Mouse (Mus musculus) spleen, adult 18-20 months (tissue): Measurements from ENCODE around the gene Gm20661.
"Not testable (repeated sequence)": the region's sequence is repeated elsewhere in the genome, so short reads cannot be mapped to it uniquely, and the experiment has no call there.

ENCODE experiments used
- DNase-seq, 2 experiments: peaks; one replicate each; pipeline ENCODE4 v3.0.0; 2022; ENCODE audit warnings: mixed read lengths in 2 of 2

Gm20661 gene

DNA sequence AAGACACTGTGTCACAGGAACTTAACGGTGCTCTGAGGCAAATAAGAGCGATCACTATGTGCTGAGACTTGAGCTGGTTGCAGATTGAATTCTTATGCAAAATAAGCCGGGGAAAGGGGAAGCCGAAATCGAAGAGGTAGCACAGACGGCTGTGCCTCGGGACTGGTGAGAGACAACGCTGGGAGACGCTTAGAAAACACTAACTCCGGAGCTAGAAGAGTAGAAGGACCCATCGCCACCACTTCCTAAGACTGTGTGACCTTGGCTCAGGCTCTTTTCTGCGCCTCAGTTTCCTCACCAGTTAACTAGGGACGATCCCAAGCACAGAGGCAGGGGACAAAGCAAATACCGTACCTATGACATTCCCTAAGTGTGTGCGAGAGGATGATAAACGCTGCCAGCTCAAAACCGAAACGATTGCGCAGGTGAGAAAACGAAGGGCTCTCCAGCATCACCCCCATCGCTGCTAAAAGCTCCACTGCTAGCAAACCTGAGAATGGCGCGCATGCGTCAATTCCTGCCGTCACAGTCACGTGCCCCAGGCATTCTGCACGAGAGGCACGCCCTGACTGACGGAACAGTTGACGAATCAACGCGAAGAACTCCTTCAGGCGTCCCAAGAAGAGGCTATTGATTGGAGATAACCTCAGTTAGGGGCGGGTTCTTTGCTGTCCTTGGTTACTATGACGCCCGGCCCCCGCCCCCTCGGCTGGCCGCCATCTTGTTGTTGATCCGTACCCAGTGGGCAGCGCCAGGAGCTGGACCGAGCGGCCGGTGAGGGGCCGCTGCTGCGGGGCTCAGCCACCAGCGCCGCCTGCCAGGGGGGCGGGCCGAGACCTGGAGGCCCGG is 19.3 kb downstream of the Gm20661 start, which contains the start of gene Ip6k1:
Gene Ip6k1, plus strand, starts transcription at position 580 of the 849 bp plus-strand sequence.
- DNase-seq = peak; percentile 99

DNA sequence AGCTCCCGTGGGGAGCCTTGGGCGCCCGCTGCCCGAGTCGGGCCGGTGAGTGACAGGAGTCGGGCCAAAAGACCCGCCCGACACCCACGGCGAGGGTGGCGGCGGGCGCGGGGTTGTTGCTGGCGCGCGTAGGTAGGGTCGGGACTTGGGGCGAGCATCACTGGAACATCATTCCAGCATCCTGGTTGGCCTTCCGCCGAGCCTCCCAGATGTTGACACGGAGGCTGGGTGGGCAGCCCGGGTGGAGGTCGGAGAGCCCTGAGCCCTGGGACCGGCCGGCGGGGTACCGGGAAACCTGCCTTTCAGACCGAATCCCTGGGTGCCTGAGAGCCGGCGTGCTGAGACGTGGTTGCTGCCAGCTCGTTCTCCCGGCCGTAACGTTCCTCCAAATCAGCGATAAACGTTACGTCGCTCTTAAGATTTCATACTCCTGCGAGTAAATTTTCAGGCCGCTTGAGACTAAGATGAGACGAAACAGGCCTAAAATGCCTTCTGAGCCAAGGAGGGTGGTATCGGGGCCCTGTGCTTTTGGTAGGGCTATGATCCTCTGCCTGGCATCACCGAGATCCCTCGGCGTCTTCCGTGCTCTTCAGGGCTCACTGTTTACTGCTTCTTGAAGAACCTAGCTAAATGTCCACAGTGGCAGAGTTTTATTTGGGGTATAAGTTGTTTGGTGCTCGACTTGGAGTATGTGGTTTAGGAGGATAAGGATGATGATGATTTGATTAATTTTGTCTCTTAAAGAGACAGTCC is 20.1 kb downstream of the Gm20661 start:
- no peak for DNase-seq

DNA sequence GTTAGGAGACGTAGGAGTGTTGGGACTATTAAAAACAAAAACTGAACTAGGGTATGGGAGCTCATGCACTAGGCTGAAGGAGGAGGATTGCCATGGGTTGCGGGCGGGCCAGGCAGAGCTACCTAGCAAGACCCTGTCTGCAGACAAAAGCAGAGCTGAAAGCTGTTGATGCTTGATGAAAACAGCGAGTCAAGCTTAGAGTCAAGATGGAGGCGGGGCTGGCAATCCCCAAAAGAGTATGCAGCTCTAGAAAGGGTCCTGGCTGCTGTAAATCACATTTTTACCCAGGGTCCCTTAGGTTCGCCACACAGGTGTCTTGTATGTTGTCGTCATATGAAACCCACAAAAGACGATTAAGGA is 20.7 kb downstream of the Gm20661 start:
- peak in 1 of 2 experiments; percentile 16 for DNase-seq

DNA sequence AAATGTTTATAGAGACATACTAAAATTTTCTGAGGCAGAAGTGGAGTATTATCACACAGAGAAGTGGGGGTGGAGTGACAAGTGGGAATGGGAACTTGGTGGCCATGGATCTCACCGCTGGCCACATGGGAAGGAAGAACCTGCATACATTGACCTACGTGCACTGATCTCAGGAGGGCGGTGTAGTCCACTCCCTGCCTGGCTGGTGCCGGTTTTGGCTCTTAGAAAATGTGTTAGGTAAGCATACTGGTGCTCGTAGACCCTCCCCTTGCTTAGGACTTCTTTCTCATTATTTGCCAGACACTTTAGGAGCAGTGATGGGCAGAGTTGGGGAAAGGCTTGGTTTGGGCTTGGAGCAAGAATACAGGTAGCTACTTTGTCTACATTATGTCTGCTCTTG is 25.2 kb downstream of the Gm20661 start:
- DNase-seq = no peak

DNA sequence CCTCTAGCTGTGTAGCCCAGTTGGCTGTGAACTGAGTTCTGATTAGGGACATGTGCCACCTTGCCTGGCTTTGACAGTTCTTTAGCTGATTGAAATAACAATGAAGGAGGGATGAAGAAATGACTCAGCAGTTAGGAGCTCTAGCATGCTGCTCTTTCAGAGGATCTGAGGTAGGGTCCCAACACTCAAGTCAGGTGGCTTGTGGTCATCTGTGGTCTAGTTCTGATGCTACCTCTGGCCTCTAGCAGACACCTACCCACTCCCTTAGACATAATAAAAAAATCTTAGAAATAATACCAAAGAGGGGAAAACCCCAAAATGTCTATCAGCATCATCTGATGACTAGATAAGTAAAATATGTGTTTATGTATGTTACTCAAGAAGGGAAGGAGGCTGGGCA is 27.5 kb downstream of the Gm20661 start:
- no peak for DNase-seq

DNA sequence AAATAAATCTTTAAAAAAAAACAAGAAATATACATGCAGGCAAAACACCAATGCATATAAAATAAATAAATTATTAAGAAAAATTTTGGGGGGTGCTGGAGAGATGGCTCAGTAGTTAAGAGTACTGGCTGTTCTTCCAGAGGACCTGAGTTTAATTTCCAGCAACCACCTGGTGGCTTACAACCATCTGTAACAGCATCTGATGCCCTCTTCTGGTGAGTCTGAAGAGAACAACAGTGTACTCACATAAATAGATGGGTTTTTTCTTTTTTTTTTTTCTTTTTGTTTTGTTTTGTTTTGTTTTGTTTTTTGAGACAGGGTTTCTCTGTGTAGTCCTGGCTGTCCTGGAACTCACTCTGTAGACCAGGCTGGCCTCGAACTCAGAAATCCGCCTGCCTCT is 30.7 kb downstream of the Gm20661 start:
- not testable (repeated sequence) for DNase-seq

DNA sequence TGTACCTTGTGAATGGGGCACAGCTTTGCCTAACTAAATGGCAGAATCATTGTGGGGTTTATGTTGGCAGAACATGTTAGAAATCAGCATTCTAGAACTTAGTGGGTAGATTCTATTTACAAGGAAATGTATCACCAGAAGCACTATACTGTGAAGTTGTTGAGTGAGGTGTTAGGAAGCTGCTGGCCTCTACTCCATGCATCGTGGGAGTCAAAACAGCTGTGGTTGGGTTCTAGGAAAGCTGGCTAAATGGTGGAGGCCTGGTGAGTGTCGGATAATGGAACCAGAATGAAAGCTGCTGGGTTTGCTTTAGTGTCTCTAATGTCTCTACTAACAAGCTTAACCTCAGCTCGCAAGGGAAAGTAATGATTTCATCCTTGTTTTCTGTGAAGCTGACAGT is 34.3 kb downstream of the Gm20661 start:
- DNase-seq = no peak

DNA sequence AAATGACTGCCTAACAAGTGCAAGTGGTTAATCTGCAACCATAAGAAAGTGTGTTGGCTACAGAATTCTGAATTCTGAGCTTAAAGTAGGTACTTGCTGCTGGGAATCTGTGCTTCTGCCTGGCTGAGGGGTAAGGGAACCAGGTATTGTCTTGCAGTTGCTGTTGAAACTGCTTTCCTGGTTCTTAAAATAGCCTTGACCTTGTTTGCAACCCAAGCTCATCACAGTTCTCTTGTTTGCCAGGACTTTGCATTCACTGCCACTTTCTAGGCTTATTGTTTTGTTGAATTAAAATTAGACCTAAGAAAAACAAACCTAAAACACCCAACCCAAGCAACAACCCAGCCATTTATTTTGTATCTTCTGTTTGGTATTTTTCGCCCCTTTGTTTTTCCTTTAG is 37.9 kb downstream of the Gm20661 start:
- no peak for DNase-seq

DNA sequence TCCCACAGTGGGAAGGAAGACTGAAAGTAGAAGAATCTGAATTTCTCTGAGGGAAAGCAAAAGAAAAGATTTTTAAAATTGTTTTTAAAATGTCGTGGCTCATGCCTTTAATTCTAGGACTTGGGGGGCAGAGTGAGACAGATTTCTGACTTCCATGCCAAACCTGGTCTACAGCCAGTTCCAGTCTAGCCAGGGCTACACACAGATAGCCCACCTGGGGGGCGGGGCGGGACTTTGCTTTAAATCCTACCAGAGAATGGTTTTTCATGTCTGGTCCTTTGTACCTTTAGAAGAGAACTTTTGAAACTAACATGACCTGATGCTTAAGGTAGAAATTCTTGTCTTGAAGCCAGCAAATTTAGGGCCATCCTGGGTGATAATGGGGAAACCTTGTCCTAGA is 40.4 kb downstream of the Gm20661 start:
- DNase-seq = no peak

DNA sequence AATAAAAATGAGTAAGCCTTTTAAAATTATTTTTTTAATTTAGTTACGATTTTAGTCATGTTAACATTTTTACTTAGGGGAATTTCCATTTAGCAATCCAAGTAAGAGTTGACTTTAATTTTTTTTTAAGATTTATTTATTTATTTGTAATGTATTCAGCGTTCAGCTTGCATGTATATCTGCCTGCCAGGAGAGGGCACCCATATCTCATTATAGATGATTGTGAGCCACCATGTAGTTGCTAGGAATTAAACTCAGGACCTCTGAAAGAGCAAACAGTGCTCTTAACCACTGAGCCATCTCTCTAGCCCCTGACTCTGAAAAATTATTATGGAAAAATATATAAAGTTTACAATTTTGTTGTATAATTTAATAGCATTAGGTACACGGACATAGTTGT is 43.7 kb downstream of the Gm20661 start:
- DNase-seq = no peak

DNA sequence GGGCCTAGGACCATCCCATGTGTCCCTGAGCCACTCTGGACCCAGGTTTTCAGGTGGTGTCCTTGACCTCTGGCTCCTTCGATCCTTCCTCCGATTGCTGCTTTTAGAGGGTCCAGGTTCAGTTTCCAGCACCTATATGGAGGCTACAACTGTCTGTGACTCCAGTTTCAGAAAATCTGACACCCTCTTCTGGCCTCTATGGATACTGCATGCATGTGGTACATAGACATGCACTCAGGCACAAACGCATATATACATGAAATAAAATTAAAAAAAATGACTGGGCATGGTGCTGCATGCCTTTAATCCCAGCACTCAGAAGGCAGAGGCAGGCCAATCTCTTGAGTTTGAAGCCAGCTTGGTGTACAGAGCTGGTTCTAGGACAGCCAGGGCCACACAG is 45.0 kb downstream of the Gm20661 start:
- no peak for DNase-seq

DNA sequence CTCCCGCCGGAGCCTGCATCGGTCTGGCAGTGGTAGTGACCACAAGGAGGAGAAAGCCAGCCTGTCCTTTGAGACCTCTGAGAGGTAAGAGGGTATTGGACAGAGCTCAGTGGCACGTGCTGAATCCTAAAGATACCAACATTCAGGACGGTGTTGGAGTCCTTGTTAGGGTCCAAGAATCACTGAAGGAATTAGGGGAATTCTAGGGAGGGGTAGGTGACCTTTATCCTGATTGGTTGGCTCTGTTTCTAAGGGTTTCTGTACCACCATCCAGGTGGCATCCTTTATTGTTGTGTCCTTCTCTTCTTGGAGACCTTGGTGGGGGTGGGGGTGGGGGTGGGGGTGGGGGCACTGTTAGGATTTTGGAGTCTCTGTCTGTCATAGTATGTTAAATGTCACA is 49.3 kb downstream of the Gm20661 start:
- DNase-seq = no peak

DNA sequence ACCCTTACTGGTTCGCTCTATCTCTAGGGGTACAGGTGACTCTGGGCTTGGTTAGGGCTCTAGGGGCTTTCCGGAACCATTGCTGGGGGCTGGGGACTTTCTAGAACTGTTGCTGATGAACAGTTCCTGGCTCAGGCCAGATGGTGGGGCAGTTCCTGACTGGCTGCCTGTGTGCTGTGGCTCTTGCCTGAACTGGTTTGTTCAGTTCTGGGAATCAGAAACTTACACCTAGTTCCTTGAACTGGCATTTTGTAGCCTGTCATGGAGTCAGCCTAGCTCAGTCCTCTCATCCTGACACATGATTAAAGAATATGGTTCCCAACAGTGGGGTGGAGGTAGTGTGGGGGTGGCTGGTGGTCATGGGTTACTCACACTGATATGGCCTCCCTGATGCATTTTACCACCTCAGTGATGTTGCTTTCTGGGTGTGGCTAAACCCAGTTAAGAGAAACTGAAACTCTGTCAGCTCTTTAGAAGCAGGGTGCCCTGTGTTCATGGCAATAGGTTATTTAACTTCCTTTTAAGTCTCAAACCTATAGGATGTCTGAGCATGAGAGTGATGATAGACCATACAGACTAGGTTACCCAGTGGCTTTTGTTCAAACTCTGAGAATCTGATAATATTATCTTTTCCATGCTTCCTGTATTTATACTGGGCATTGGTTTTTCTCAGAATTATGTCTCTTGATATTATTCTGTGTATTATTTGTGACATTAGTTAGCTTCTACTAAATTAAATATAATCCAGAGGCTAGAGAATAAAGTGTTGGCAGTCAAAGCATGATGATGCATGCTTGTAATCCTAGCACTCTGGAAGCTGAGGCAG is 52.7 kb downstream of the Gm20661 start:
- DNase-seq = no peak
